Mouse (Mus musculus): Measurements from ENCODE around the gene 2610301B20Rik.

DNA sequence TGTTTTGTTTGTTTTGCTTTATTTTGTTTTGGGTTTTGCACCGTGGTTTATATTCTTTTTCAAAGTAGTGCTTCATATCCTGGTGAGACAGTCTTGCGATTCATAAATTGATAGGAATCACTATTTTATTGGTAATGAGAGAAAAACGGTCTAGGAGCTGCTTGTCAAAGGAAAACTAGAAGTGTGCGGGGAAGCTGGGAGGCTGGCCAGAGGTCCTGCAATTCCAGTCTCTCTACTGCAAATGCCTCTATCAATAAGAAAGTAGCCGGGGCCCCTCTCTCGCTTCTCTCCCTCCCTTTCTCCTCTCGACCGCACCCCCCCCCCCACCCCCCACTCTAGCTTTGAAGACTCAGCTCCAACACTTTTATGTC, 764 bp upstream of the 2610301B20Rik start:
- TF ChIP-seq GATA1 (IDR thresholded peaks at IDR 0.05; ENCODE audit: borderline replicate concordance, low read length) (no peak), FLI1 (IDR thresholded peaks at IDR 0.05; ENCODE audit: low read length) (no peak)
